Mouse (Mus musculus) limb, embryonic 12.5 days (tissue): Measurements from ENCODE around the gene Btbd2. TPM values are rescaled to one million over a fixed set of nuclear protein-coding genes. Genes with fewer than 3 reads are reported as not detected.

Experiments used
- ATAC-seq: fragments of 200-750 bp; cut with Nextera tagmentation; 2 replicates; pipeline ENCODE4 v1.8.0; 2017; ENCODE audit warnings: low read depth, moderate TSS enrichment; ENCODE audit not compliant: insufficient number of reproducible peaks, insufficient read depth, low FRiP score, low TSS enrichment
- H3K27ac ChIP-seq: fragments of 300-500 bp; sonication (generic); 2 replicates; pipeline ENCODE4 v1.5.1; 2016; ENCODE audit warnings: mild to moderate bottlenecking, moderate library complexity
- H3K27me3 ChIP-seq: fragments of 300-500 bp; sonication (generic); 2 replicates; pipeline ENCODE4 v1.6.1; 2016; ENCODE audit warnings: mild to moderate bottlenecking, moderate library complexity
- H3K36me3 ChIP-seq: fragments of 300-500 bp; sonication (generic); 2 replicates; pipeline ENCODE4 v1.6.1; 2016; ENCODE audit warnings: mild to moderate bottlenecking, moderate library complexity
- H3K4me1 ChIP-seq: fragments of 300-500 bp; sonication (generic); replicated peaks from 2 replicates; pipeline ENCODE4 v1.6.1; 2016
- H3K4me2 ChIP-seq: fragments of 300-500 bp; sonication (generic); 2 replicates; pipeline ENCODE4 v1.6.1; 2016; ENCODE audit warnings: mild to moderate bottlenecking, moderate library complexity
- H3K4me3 ChIP-seq: fragments of 300-500 bp; sonication (generic); replicated peaks from 2 replicates; pipeline ENCODE4 v1.5.1; 2016; ENCODE audit warnings: mild to moderate bottlenecking
- H3K9ac ChIP-seq: fragments of 300-500 bp; sonication (generic); replicated peaks from 2 replicates; pipeline ENCODE4 v1.6.1; 2016; ENCODE audit warnings: mild to moderate bottlenecking, moderate library complexity
- H3K9me3 ChIP-seq: fragments of 300-500 bp; sonication (generic); 2 replicates; pipeline ENCODE4 v1.6.1; 2016; ENCODE audit warnings: mild to moderate bottlenecking, moderate library complexity
- WGBS: fragments of 180-500 bp; shearing (Covaris S2); methylation state at CpG from one replicate; pipeline ENCODE4 v1.1.7; 2016; 5-methylcytosine and 5-hydroxymethylcytosine counted together
- polyA plus RNA-seq: library from polyadenylated mRNA; unstranded; fragments of >200 nt; fragmentation: Nextera tagmentation; extraction: Ambion mirVana; gene quantifications from 2 replicates; pipeline ENCODE4 v1.2.1, GENCODE M21; 2016

The Btbd2 gene
- polyA plus RNA-seq, 1 experiment from 2014 or later, result 95.8 TPM

GRCm38 (mm10) chr10:80675405-80676197 lies 18.7 kb upstream of the Btbd2 start:
- 1% methylated on average over 33 of the region's 54 CpGs for WGBS
- Histone ChIP-seq H3K9ac (peak overlapping the region; percentile 97), H3K27ac (peak overlapping the region; percentile 86), H3K4me1 (peaks cover 60% of the 10 kb centered on the region), H3K4me2 (peak overlapping the region; percentile 87), H3K27me3 (no peaks in the 10 kb centered on the region), H3K9me3 (no peaks in the 10 kb centered on the region), H3K36me3 (peaks cover 36% of the 10 kb centered on the region), H3K4me3 (peak overlapping the region; percentile 98)
- ATAC-seq, result peak; percentile 16

GRCm38 (mm10) chr10:80674851-80675404 lies 18.1 kb upstream of the Btbd2 start:
- WGBS, result 23% methylated on average over 6 of the region's 6 CpGs
- Histone ChIP-seq H3K27me3 (no peaks in the 10 kb centered on the region), H3K4me3 (peak overlapping the region; percentile 98), H3K9ac (peak overlapping the region; percentile 97), H3K27ac (peak overlapping the region; percentile 86), H3K4me2 (peak overlapping the region; percentile 87), H3K36me3 (peaks cover 43% of the 10 kb centered on the region), H3K4me1 (peaks cover 60% of the 10 kb centered on the region), H3K9me3 (no peaks in the 10 kb centered on the region)
- no peak for ATAC-seq

GRCm38 (mm10) chr10:80674161-80674711 lies 17.4 kb upstream of the Btbd2 start:
- Histone ChIP-seq H3K4me3 (peak overlapping the region; percentile 98), H3K9ac (peak overlapping the region; percentile 97; the same call in 1 of the 2 replicates), H3K36me3 (peaks cover 50% of the 10 kb centered on the region), H3K27me3 (no peaks in the 10 kb centered on the region), H3K4me2 (peak overlapping the region; percentile 87), H3K9me3 (no peaks in the 10 kb centered on the region), H3K27ac (peak overlapping the region; percentile 18; the same call in 1 of the 2 replicates), H3K4me1 (peaks cover 58% of the 10 kb centered on the region)
- WGBS, result 64% methylated on average over 5 of the region's 5 CpGs
- no peak for ATAC-seq

GRCm38 (mm10) chr10:80673690-80674089 lies 16.8 kb upstream of the Btbd2 start:
- H3K4me1 ChIP-seq, result peaks cover 52% of the 10 kb centered on the region
- 50% methylated on average over 3 of the region's 3 CpGs for WGBS
- H3K9ac ChIP-seq, result peak overlapping the region; percentile 97; the same call in 1 of the 2 replicates
- no peaks in the 10 kb centered on the region for H3K9me3 ChIP-seq
- H3K4me2 ChIP-seq, result peak overlapping the region; percentile 87
- peak overlapping the region; percentile 18; the same call in 1 of the 2 replicates for H3K27ac ChIP-seq
- H3K4me3 ChIP-seq, result peak overlapping the region; percentile 98
- H3K27me3 ChIP-seq, result no peaks in the 10 kb centered on the region
- ATAC-seq, result no peak
- H3K36me3 ChIP-seq, result peaks cover 55% of the 10 kb centered on the region

DNA sequence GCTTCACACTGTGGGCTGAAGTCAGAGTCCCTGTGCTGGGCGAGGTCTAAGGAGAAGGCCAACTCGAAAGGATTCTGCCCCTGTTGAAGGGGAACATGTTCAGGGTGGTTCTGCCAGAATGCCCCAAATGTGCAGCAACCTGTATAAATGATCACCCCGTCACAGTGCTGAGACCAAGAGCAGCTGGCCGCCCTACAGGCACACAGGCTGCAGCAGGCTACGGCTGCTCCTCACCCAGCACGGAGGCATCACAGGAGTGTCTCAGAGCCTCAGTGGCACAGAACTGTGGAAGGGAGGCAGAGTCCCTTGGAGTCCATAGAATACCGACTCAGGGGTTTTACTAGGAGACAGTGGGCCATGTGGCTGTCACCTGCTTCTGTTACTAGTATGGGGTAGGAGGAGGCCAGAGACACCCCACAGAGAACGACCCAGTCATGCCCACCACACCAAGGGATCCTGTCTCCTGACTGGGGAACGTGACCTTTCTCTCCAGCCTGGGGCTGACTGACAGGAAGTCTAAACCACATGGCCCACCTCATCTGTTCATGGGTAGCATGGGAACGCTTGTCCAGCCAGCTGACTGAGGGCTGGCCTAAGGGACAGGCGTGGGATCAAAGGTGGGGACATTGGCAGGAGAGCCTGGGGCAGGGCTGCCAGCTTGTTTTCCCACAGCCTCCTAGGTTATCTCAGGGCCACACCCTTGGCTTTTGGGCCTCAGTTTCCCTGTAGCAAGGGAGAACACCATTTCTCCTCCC lies 15.2 kb upstream of the Btbd2 start:
- H3K4me1 ChIP-seq, result peaks cover 36% of the 10 kb centered on the region
- H3K4me3 ChIP-seq, result no peak overlapping the region; the same call in 1 of the 2 replicates
- H3K36me3 ChIP-seq, result peaks cover 71% of the 10 kb centered on the region
- WGBS, result 74% methylated on average over 11 of the region's 11 CpGs
- ATAC-seq, result no peak
- H3K9ac ChIP-seq, result 0 out of 2 replicates have a peak overlapping the region, but pooled peaks have one; percentile 12
- H3K27me3 ChIP-seq, result no peaks in the 10 kb centered on the region
- H3K9me3 ChIP-seq, result no peaks in the 10 kb centered on the region
- H3K27ac ChIP-seq, result no peak overlapping the region
- H3K4me2 ChIP-seq, result no peak overlapping the region

GRCm38 (mm10) chr10:80671251-80671650 lies 14.4 kb upstream of the Btbd2 start:
- Histone ChIP-seq H3K9me3 (no peaks in the 10 kb centered on the region), H3K27me3 (no peaks in the 10 kb centered on the region), H3K36me3 (peaks cover 79% of the 10 kb centered on the region), H3K9ac (no peak overlapping the region), H3K27ac (no peak overlapping the region), H3K4me2 (no peak overlapping the region), H3K4me1 (peaks cover 31% of the 10 kb centered on the region), H3K4me3 (no peak overlapping the region)
- 92% methylated on average over 4 of the region's 4 CpGs for WGBS
- no peak for ATAC-seq

DNA sequence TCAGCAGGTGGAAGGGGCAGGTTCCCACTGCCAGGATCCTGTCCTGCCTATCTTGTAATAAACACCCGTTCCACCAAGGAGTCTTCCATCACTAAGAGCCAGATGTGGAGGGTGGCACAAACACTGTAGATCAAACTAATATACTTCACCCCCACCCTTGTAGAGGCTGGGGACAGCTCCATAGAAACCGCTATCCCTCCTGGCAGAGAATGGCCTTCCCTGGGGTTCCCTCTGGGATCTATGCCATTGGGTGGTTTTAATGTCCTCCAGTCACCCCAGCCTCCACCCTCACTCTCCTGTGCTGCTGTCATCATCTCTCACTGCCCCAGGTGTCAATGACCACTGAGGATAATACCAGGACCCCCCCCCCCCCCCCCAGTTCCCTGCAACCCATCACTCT lies 13.7 kb upstream of the Btbd2 start:
- WGBS, result 92% methylated on average over 2 of the region's 2 CpGs
- peaks cover 36% of the 10 kb centered on the region for H3K4me1 ChIP-seq
- H3K4me3 ChIP-seq, result no peak overlapping the region
- ATAC-seq, result no peak
- no peaks in the 10 kb centered on the region for H3K27me3 ChIP-seq
- no peaks in the 10 kb centered on the region for H3K9me3 ChIP-seq
- no peak overlapping the region for H3K9ac ChIP-seq
- no peak overlapping the region for H3K27ac ChIP-seq
- H3K36me3 ChIP-seq, result peaks cover 87% of the 10 kb centered on the region
- H3K4me2 ChIP-seq, result no peak overlapping the region

DNA sequence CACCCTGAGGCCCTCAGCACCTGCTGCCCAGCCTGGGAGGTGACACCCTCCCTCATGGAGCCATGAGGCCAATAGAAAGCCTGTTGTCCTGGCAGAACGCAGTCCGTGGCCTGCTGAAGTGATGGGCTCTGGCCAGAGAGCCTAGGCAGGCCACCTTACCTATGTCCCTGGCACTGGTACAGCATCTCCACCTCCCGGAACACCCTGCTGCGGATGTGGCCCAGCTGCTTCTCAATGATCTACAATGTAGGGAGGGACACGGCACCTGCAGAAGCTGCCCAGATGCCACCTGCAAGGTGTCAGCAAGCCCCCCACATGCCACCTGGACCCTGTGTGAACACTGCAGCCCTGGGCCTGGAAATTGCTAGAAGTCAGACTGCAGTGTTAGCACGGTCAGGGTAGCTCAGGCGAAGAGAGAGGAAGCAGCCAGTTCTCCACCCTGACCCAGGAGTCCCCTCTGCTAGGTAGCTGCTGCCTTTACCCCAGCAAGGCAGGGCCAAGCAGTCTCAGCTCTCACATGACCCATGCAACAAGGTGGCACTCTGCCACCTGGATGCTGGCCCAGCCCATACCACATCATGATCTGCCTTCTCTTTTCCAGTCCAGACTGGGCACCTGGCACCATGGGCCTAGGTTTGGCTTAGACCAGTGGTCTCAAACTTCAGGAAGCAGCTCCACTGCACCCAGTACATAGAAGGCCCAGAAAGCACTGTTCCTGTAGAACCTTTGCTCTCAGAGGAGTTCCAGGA lies 13.0 kb upstream of the Btbd2 start:
- Histone ChIP-seq H3K9ac (no peak overlapping the region), H3K36me3 (peaks cover 89% of the 10 kb centered on the region), H3K4me1 (peaks cover 40% of the 10 kb centered on the region), H3K27me3 (no peaks in the 10 kb centered on the region), H3K4me3 (no peak overlapping the region), H3K9me3 (no peaks in the 10 kb centered on the region), H3K27ac (no peak overlapping the region), H3K4me2 (no peak overlapping the region)
- no peak for ATAC-seq
- 93% methylated on average over 7 of the region's 7 CpGs for WGBS

DNA sequence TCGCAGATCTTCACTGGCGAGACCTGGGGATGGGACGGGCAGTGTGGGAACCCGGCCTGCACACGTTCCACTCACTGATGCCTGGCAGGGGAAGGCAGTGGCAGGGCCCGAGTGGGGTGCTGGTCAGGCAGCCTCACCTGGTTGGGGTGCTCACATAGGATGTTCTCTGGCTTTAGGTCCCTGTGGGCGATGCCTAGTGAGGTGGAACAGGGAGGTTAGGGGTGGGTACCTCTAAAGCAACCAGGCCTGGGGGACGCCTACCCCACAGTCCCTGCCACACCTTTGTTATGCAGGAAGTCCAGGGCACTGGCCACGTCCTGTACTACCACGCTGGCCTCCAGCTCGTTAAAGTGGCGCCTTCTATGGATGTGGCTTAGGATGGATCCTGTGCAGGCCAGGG lies 12.1 kb upstream of the Btbd2 start:
- no peak for ATAC-seq
- Histone ChIP-seq H3K4me1 (peaks cover 39% of the 10 kb centered on the region), H3K4me3 (no peak overlapping the region), H3K4me2 (no peak overlapping the region), H3K36me3 (peaks cover 87% of the 10 kb centered on the region), H3K27me3 (no peaks in the 10 kb centered on the region), H3K9ac (no peak overlapping the region), H3K9me3 (no peaks in the 10 kb centered on the region), H3K27ac (no peak overlapping the region)
- 91% methylated on average over 12 of the region's 12 CpGs for WGBS

- WGBS, result 85% methylated on average over 11 of the region's 11 CpGs
- no peak overlapping the region for H3K4me3 ChIP-seq
- no peak overlapping the region for H3K27ac ChIP-seq
- H3K4me2 ChIP-seq, result no peak overlapping the region
- peaks cover 83% of the 10 kb centered on the region for H3K36me3 ChIP-seq
- H3K4me1 ChIP-seq, result peaks cover 39% of the 10 kb centered on the region
- ATAC-seq, result no peak
- H3K27me3 ChIP-seq, result no peaks in the 10 kb centered on the region
- no peak overlapping the region; the same call in 1 of the 2 replicates for H3K9ac ChIP-seq
- H3K9me3 ChIP-seq, result no peaks in the 10 kb centered on the region
Observed at GRCm38 (mm10) chr10:80668614-80669013, 11.7 kb upstream of the Btbd2 start.
